Mouse (Mus musculus): ENCODE data around the gene Timm44.

DNA sequence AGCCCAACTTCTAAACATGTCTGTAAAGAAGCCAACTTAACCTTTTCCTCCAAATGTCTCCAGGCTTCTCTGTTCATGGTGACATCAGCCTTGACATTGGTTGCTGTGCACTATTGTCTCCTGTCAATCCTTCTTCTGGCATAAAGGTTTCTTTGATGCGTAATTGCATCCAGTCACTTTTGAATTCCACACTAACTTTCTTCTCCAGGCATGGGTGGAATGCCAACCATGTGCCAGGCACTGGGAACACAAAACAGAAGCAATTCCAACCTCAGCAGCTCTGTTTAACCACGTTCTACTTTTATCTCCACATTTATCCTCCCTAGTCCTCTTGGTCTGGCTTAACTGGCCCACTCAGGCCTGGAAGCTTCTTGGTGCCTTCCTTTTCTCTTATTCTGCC is 45.3 kb upstream of the Timm44 start:
- no peak for TF ChIP-seq E2F4 (IDR thresholded peaks at IDR 0.05; ENCODE audit: insufficient read depth)
- no peak for TF ChIP-seq REST (IDR thresholded peaks at IDR 0.05; ENCODE audit: insufficient read depth, insufficient read length)
- TF ChIP-seq TCF12 (IDR thresholded peaks at IDR 0.05; ENCODE audit: insufficient read depth, poor library complexity, severe bottlenecking): no peak
- TF ChIP-seq POLR2A (IDR thresholded peaks at IDR 0.05; ENCODE audit: insufficient read length, low read depth): no peak
- TF ChIP-seq POLR2AphosphoS2 (IDR thresholded peaks at IDR 0.05; ENCODE audit: insufficient read length, low read depth): no peak
- TF ChIP-seq USF1 (IDR thresholded peaks at IDR 0.05; ENCODE audit: low read depth): no peak
- no peak for TF ChIP-seq MAX (IDR thresholded peaks at IDR 0.05; ENCODE audit: low read depth)
- TF ChIP-seq MYOD1 (IDR thresholded peaks at IDR 0.05; ENCODE audit: control insufficient read depth in 1 of 3, insufficient read length in 2 of 3, low read depth in 2 of 3): no peak
- no peak for TF ChIP-seq SRF (IDR thresholded peaks at IDR 0.05; ENCODE audit: control insufficient read depth, insufficient read length, low read depth)
- no peak for TF ChIP-seq MYOG (IDR thresholded peaks at IDR 0.05; ENCODE audit: control insufficient read depth in 1 of 3, insufficient read depth in 1 of 3, insufficient read length in 2 of 3, low read depth in 2 of 3)

Measured in myocyte (in vitro differentiated cells).